Mouse (Mus musculus): ENCODE data around the gene Fgfr3. TPM values are rescaled to one million over a fixed set of nuclear protein-coding genes. Genes with fewer than 3 reads are reported as not detected.

The Fgfr3 gene
- 18.7 and 35.2 TPM in 2 replicates for polyA plus RNA-seq (2012; rRNA removed)

GRCm38 (mm10) chr5:33721541-33722265, at the start of gene Fgfr3:
Gene Fgfr3 (plus strand): TSS chr5:33721674.
- H3K4me3 ChIP-seq (ENCODE audit: low read depth, low read length) = peak within 1 kb of the TSS; percentile 64
- TF ChIP-seq POLR2A (IDR thresholded peaks at IDR 0.05; ENCODE audit: low read depth, low read length) (peak; percentile 57), CTCF (IDR thresholded peaks at IDR 0.05; ENCODE audit: extremely low read depth, insufficient read length, insufficient replicate concordance, low read depth, low read length) (no peak)
- peak within 1 kb of the TSS; percentile 25; the same call in 1 of the 2 replicates for H3K27ac ChIP-seq (ENCODE audit: insufficient read depth, low read depth, low read length)
- no peaks in the 10 kb centered on the region for H3K36me3 ChIP-seq (ENCODE audit: control insufficient read depth, insufficient read depth, low read length)
- WGBS = under 1% methylated on average over 73 of the region's 73 CpGs
- peaks cover 26% of the 10 kb centered on the region for H3K4me1 ChIP-seq (ENCODE audit: control insufficient read depth, insufficient read depth, insufficient read length, low read length)
- 0 out of 2 replicates have a peak, but pooled peaks cover 3% of the 10 kb centered on the region for H3K27me3 ChIP-seq (ENCODE audit: control insufficient read depth, insufficient read depth, low read length)

GRCm38 (mm10) chr5:33674439-33674838, 47.0 kb upstream of the Fgfr3 start:
- TF ChIP-seq CTCF (IDR thresholded peaks at IDR 0.05; ENCODE audit: extremely low read depth, insufficient read length, insufficient replicate concordance, low read depth, low read length) = no peak
- TF ChIP-seq POLR2A (IDR thresholded peaks at IDR 0.05; ENCODE audit: low read depth, low read length) = no peak
- WGBS = 91% methylated on average over 3 of the region's 3 CpGs
- H3K27me3 ChIP-seq (ENCODE audit: control insufficient read depth, insufficient read depth, low read length) = no peaks in the 10 kb centered on the region
- H3K27ac ChIP-seq (ENCODE audit: insufficient read depth, low read depth, low read length) = no peak overlapping the region
- H3K4me1 ChIP-seq (ENCODE audit: control insufficient read depth, insufficient read depth, insufficient read length, low read length) = no peaks in the 10 kb centered on the region
- H3K4me3 ChIP-seq (ENCODE audit: low read depth, low read length) = no peak overlapping the region
- peaks cover 12% of the 10 kb centered on the region; the same call in 1 of the 2 replicates for H3K36me3 ChIP-seq (ENCODE audit: control insufficient read depth, insufficient read depth, low read length)

GRCm38 (mm10) chr5:33675964-33676363, 45.5 kb upstream of the Fgfr3 start:
- Histone ChIP-seq H3K27ac (ENCODE audit: insufficient read depth, low read depth, low read length) (no peak overlapping the region), H3K4me1 (ENCODE audit: control insufficient read depth, insufficient read depth, insufficient read length, low read length) (no peaks in the 10 kb centered on the region), H3K36me3 (ENCODE audit: control insufficient read depth, insufficient read depth, low read length) (peaks cover 5% of the 10 kb centered on the region; the same call in 1 of the 2 replicates), H3K4me3 (ENCODE audit: low read depth, low read length) (no peak overlapping the region), H3K27me3 (ENCODE audit: control insufficient read depth, insufficient read depth, low read length) (no peaks in the 10 kb centered on the region)
- TF ChIP-seq POLR2A (IDR thresholded peaks at IDR 0.05; ENCODE audit: low read depth, low read length) = no peak
- peak; percentile 62; the same call in 1 of the 2 replicates for TF ChIP-seq CTCF (IDR thresholded peaks at IDR 0.05; ENCODE audit: extremely low read depth, insufficient read length, insufficient replicate concordance, low read depth, low read length)
- WGBS = 0% methylated on average over 1 of the region's 1 CpGs

- no peak overlapping the region for H3K4me3 ChIP-seq (ENCODE audit: low read depth, low read length)
- TF ChIP-seq CTCF (IDR thresholded peaks at IDR 0.05; ENCODE audit: extremely low read depth, insufficient read length, insufficient replicate concordance, low read depth, low read length) = no peak
- TF ChIP-seq POLR2A (IDR thresholded peaks at IDR 0.05; ENCODE audit: low read depth, low read length) = no peak
- no peaks in the 10 kb centered on the region for H3K27me3 ChIP-seq (ENCODE audit: control insufficient read depth, insufficient read depth, low read length)
- H3K27ac ChIP-seq (ENCODE audit: insufficient read depth, low read depth, low read length) = no peak overlapping the region
- H3K36me3 ChIP-seq (ENCODE audit: control insufficient read depth, insufficient read depth, low read length) = no peaks in the 10 kb centered on the region
- 81% methylated on average over 5 of the region's 5 CpGs for WGBS
- H3K4me1 ChIP-seq (ENCODE audit: control insufficient read depth, insufficient read depth, insufficient read length, low read length) = no peaks in the 10 kb centered on the region
Observed at GRCm38 (mm10) chr5:33678244-33678643, 43.2 kb upstream of the Fgfr3 start.

GRCm38 (mm10) chr5:33681044-33681443, 40.4 kb upstream of the Fgfr3 start:
- Histone ChIP-seq H3K4me1 (ENCODE audit: control insufficient read depth, insufficient read depth, insufficient read length, low read length) (no peaks in the 10 kb centered on the region), H3K36me3 (ENCODE audit: control insufficient read depth, insufficient read depth, low read length) (no peaks in the 10 kb centered on the region), H3K4me3 (ENCODE audit: low read depth, low read length) (no peak overlapping the region), H3K27me3 (ENCODE audit: control insufficient read depth, insufficient read depth, low read length) (no peaks in the 10 kb centered on the region), H3K27ac (ENCODE audit: insufficient read depth, low read depth, low read length) (no peak overlapping the region)
- no peak for TF ChIP-seq POLR2A (IDR thresholded peaks at IDR 0.05; ENCODE audit: low read depth, low read length)
- no peak for TF ChIP-seq CTCF (IDR thresholded peaks at IDR 0.05; ENCODE audit: extremely low read depth, insufficient read length, insufficient replicate concordance, low read depth, low read length)
- 44% methylated on average over 3 of the region's 3 CpGs for WGBS

GRCm38 (mm10) chr5:33681611-33682388, 39.7 kb upstream of the Fgfr3 start:
- Histone ChIP-seq H3K4me3 (ENCODE audit: low read depth, low read length) (no peak overlapping the region), H3K4me1 (ENCODE audit: control insufficient read depth, insufficient read depth, insufficient read length, low read length) (no peaks in the 10 kb centered on the region), H3K36me3 (ENCODE audit: control insufficient read depth, insufficient read depth, low read length) (no peaks in the 10 kb centered on the region), H3K27me3 (ENCODE audit: control insufficient read depth, insufficient read depth, low read length) (no peaks in the 10 kb centered on the region), H3K27ac (ENCODE audit: insufficient read depth, low read depth, low read length) (no peak overlapping the region)
- TF ChIP-seq POLR2A (IDR thresholded peaks at IDR 0.05; ENCODE audit: low read depth, low read length) (no peak), CTCF (IDR thresholded peaks at IDR 0.05; ENCODE audit: extremely low read depth, insufficient read length, insufficient replicate concordance, low read depth, low read length) (no peak)
- 78% methylated on average over 15 of the region's 15 CpGs for WGBS

GRCm38 (mm10) chr5:33682963-33683362, 38.5 kb upstream of the Fgfr3 start:
- H3K4me3 ChIP-seq (ENCODE audit: low read depth, low read length) = no peak overlapping the region
- no peaks in the 10 kb centered on the region for H3K4me1 ChIP-seq (ENCODE audit: control insufficient read depth, insufficient read depth, insufficient read length, low read length)
- H3K27ac ChIP-seq (ENCODE audit: insufficient read depth, low read depth, low read length) = no peak overlapping the region
- H3K27me3 ChIP-seq (ENCODE audit: control insufficient read depth, insufficient read depth, low read length) = no peaks in the 10 kb centered on the region
- WGBS = 81% methylated on average over 4 of the region's 4 CpGs
- no peaks in the 10 kb centered on the region for H3K36me3 ChIP-seq (ENCODE audit: control insufficient read depth, insufficient read depth, low read length)
- TF ChIP-seq POLR2A (IDR thresholded peaks at IDR 0.05; ENCODE audit: low read depth, low read length) = no peak
- TF ChIP-seq CTCF (IDR thresholded peaks at IDR 0.05; ENCODE audit: extremely low read depth, insufficient read length, insufficient replicate concordance, low read depth, low read length) = no peak
